In genomic region chr6:55177060-55177732, GRCm38 (mm10) we compare ENCODE assay signal across 9 mouse cellular contexts. TPM values are rescaled to one million over a fixed set of nuclear protein-coding genes. Genes with fewer than 3 reads are reported as not detected.
DNase-seq lines count a peak whose midpoint lies in the region; ATAC-seq and TF ChIP-seq lines count a peak whose summit lies in the region.
"Had no signal": no experiment of that assay in that cellular context is flagged by ENCODE, and none has a peak within 500 bp of the region (broad histone marks: within the 10 kb centered on the region; RNA-seq: fewer than 3 reads in every experiment).

No protein-coding gene starts in this region.

- peak; percentile 84 for ATAC-seq in frontal cortex, adult (ENCODE audit: low TSS enrichment)

- peaks cover 10% of the 10 kb centered on the region for H3K4me1 ChIP-seq in lung, adult 2 months (ENCODE audit: control insufficient read depth, insufficient read depth, low read length)

- TF ChIP-seq CTCF in lung, adult 2 months (IDR thresholded peaks at IDR 0.05; ENCODE audit: insufficient read depth, low read length): peak; percentile 22; the same call in 1 of the 2 replicates

- WGBS in lung, adult 2 months: 27% methylated on average over 12 of the region's 12 CpGs

- H3K4me3 ChIP-seq in lung, adult 2 months (replicated peaks; ENCODE audit: extremely low read depth, low read depth, low read length): no peak overlapping the region
- H3K4me3 ChIP-seq: heart, embryonic 13.5 days had no signal

- no peak for DNase-seq in frontal cortex, postnatal 14 days (ENCODE audit: low spot score in 2 of 2)
- no peak for DNase-seq in lung, adult 2 months
- no peak for DNase-seq in lung, adult 18-20 months
- DNase-seq in embryo, embryonic 10.5 days (ENCODE audit: low spot score): peak; percentile 51
- peak; percentile 47 for DNase-seq in retina, postnatal 1 day
- no peak for DNase-seq in gastrocnemius, postnatal 25 days
- DNase-seq in gastrocnemius, postnatal 36 days: no peak

- TF ChIP-seq POLR2A in lung, adult 2 months (IDR thresholded peaks at IDR 0.05; ENCODE audit: borderline replicate concordance, extremely low read depth, low read depth, low read length): no peak

- intact Hi-C loops in gastrocnemius, postnatal 36 days (cut with DNase I): no loop called here

RNA-seq across cellular contexts. Expression of gene Inmt, which starts 2.4 kb away (rescaled TPM):
- 1,586 and 1,614 TPM in 2 replicates for polyA plus RNA-seq in lung, adult 2 months (2012; rRNA removed)
- total RNA-seq in gastrocnemius, postnatal 25 days (2021): 1 to 10 TPM; 4.3 to 5.7 TPM
- total RNA-seq in gastrocnemius, postnatal 36 days (2021): 10 to 100 TPM in 1 of 2 experiments, 1 to 10 TPM in 1; 7.3 to 10.8 TPM

RNA-seq across cellular contexts. Expression of gene Mindy4, which starts 26.0 kb away (rescaled TPM):
- polyA plus RNA-seq in lung, adult 2 months (2012; rRNA removed): 18.8 and 35.7 TPM in 2 replicates
- 1 to 10 TPM; 1.8 to 2.3 TPM for total RNA-seq in gastrocnemius, postnatal 25 days (2021)
- 1 to 10 TPM; 3.0 to 3.4 TPM for total RNA-seq in gastrocnemius, postnatal 36 days (2021)

RNA-seq across cellular contexts. Expression of gene Crhr2, which starts 44.4 kb away (rescaled TPM):
- polyA plus RNA-seq in lung, adult 2 months (2012; rRNA removed): 1.3 and 4.9 TPM in 2 replicates
- 10 to 100 TPM; 18.3 to 21.7 TPM for total RNA-seq in gastrocnemius, postnatal 25 days (2021)
- 10 to 100 TPM; 19.5 to 20.8 TPM for total RNA-seq in gastrocnemius, postnatal 36 days (2021)

Comparison
In these comparisons a context has a peak if more than half of its experiments do, and no peak if none do; other contexts are left out.
1. DNase-seq: peak in embryo, embryonic 10.5 days (single experiment) and retina, postnatal 1 day (single experiment); none in frontal cortex, postnatal 14 days (0 of 2), lung, adult 2 months (single experiment), lung, adult 18-20 months (0 of 2), gastrocnemius, postnatal 25 days (single experiment) and gastrocnemius, postnatal 36 days (0 of 2).